ENCODE assay signal across 20 mouse cellular contexts in the genomic region with DNA sequence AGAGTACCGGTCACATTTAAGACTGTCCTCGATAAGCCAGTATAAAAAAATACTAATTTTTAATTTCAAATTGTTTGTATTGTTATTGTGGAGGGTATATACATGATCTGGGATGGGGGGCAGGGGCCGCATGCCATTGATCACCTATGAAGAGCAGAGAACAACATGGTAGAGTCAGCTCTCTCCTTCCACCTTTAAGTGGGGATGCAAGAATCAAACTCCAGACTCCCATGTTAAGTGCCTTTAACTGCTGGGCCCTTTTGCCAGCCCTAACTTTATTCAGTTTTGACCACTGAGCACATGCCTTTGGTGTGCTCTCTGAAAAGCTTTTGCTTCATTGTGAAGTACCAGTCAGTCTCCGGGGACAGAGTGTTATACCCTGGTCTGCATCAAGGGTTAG.
"Had no signal": no experiment of that assay in that cellular context is flagged by ENCODE, and none has a peak within 500 bp of the region (broad histone marks: within the 10 kb centered on the region; RNA-seq: fewer than 3 reads in every experiment).

No protein-coding gene starts in this region.

- H3K9ac ChIP-seq: limb, embryonic 12.5 days; limb, embryonic 15.5 days; liver, embryonic 15.5 days; lung, embryonic 14.5 days; neural tube, embryonic 13.5 days; stomach, embryonic 15.5 days had no signal

- H3K4me3 ChIP-seq: limb, embryonic 12.5 days; limb, embryonic 15.5 days; liver, embryonic 15.5 days; myocyte; neural tube, embryonic 13.5 days; stomach, embryonic 15.5 days had no signal

- H3K36me3 ChIP-seq: limb, embryonic 12.5 days; limb, embryonic 15.5 days; liver, embryonic 15.5 days; neural tube, embryonic 13.5 days; stomach, embryonic 15.5 days had no signal

- H3K27ac ChIP-seq: limb, embryonic 12.5 days; limb, embryonic 15.5 days; liver, embryonic 15.5 days; macrophage; neural tube, embryonic 13.5 days; stomach, embryonic 15.5 days had no signal

- H3K27me3 ChIP-seq: liver, embryonic 15.5 days; stomach, embryonic 15.5 days had no signal

- H3K9me3 ChIP-seq: limb, embryonic 12.5 days; limb, embryonic 15.5 days; liver, embryonic 15.5 days; neural tube, embryonic 13.5 days; stomach, embryonic 15.5 days had no signal

- H3K4me2 ChIP-seq: limb, embryonic 12.5 days; limb, embryonic 15.5 days; liver, embryonic 15.5 days; lung, embryonic 14.5 days; neural tube, embryonic 13.5 days; stomach, embryonic 15.5 days had no signal

- ATAC-seq: intestine, embryonic 16.5 days; lung, postnatal 0 days; midbrain, embryonic 16.5 days had no signal

- DNase-seq: kidney, adult 18-20 months; kidney, adult 9 months; kidney, postnatal 14 days; kidney, postnatal 4 days; left cerebral cortex, postnatal 4 days; lung, embryonic 14.5 days; retina, postnatal 1 day; right cerebral cortex, postnatal 25 days; spleen, adult 18-20 months; thymus, postnatal 25 days had no signal
